Mouse (Mus musculus) thymus, postnatal 14 days (tissue): ENCODE results near the gene Bst1.

ENCODE experiments used
- DNase-seq: peaks from one replicate; pipeline ENCODE4 v3.0.0; 2021

Gene Bst1

GRCm38 (mm10) chr5:43818695-43819094 is at the start of gene Bst1:
TSS of gene Bst1 (plus strand) at chr5:43818885.
- DNase-seq, result no peak

DNA sequence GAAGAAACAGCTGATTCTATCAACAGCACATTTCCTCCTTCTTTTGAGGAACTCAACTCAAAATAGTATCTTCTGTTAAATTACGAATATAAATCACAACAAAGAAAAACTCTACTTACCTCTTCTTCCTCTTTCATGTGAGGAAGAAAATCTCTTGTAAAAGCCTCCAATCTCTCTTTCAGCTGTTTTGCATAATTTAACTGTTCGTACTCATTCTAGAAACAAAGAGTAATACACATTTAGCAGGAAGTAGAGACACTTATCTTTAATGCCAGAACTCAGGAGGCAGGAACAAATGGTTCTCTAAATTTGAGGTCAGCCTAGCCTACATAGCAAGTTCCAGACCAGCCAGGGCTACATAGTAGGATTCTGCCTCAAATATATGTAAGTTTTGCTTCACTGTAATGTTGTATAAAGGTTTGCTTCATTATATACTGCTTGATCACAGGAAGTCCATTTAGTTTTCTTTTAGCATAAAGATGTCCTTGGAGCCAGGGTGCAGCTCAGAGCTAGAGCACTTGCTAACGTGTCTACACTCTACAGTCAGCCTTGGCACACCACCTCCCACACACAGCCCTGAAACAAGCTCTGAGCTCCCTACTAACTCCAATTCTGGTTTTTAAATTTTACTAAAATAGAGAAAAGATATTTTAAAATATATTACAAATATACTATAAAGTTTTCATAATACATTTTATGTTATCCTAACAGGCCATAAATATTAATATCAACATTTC is 47.9 kb upstream of the Bst1 start:
- no peak for DNase-seq

DNA sequence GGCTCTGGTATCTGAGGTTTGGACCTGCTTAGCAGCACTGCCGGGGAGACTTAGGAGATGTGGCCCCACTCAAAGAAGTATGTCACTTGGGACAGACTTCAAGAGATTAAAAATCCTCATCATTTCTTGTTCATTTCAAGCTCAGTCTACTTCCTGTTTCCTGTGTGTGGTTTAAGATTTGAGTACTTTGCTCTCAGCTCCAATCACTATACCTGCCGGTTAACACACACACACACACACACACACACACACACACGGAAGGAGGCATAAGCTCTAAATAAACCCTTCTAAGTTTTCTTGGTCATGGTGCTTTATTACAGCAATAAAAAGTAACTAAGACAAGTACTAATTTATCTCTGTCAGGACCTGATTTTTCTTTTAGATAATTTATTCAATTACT is 47.1 kb upstream of the Bst1 start:
- DNase-seq, result peak; percentile 35

DNA sequence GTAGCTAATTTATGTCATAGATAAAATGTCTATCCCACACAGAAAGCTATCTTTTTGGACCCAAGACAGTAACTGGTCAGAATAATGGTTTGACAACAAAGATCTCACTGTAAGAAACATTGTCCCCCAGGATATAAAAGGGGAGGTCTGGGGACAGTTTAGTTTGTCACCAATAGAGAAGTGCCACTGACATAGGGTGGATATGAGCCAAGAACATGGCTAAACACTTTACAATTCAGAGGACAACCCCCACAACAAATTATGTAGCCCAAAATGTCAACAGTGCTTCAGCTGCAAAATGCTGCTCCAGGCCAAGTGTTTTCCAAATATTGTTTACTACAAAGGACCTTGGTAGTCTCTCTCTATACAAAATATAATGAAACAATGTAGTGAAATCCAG is 42.3 kb upstream of the Bst1 start:
- DNase-seq, result no peak

- no peak for DNase-seq
These were observed 41.7 kb upstream of the Bst1 start for GRCm38 (mm10) chr5:43776993-43777392.

DNA sequence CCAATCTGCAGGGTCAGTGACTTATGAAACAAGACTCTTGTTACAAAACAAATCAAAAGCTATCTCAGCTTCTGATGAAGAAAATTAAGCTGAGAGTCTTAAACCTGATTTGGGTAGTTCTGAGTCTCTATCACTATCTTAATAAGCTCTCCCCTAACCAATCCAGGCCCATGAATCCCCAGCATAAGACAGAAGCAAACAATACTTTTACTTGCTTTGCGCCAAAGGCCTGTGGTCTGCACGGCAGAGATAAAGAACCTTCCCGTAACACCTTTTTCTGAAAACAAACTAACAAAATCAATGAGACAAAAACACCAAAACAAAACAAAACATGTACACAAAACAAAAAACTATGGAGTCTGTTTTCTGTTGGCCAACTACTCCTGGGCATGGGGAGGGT is 40.1 kb upstream of the Bst1 start:
- no peak for DNase-seq

- peak; percentile 50 for DNase-seq
These were observed 37.2 kb upstream of the Bst1 start for GRCm38 (mm10) chr5:43781423-43781976.

DNA sequence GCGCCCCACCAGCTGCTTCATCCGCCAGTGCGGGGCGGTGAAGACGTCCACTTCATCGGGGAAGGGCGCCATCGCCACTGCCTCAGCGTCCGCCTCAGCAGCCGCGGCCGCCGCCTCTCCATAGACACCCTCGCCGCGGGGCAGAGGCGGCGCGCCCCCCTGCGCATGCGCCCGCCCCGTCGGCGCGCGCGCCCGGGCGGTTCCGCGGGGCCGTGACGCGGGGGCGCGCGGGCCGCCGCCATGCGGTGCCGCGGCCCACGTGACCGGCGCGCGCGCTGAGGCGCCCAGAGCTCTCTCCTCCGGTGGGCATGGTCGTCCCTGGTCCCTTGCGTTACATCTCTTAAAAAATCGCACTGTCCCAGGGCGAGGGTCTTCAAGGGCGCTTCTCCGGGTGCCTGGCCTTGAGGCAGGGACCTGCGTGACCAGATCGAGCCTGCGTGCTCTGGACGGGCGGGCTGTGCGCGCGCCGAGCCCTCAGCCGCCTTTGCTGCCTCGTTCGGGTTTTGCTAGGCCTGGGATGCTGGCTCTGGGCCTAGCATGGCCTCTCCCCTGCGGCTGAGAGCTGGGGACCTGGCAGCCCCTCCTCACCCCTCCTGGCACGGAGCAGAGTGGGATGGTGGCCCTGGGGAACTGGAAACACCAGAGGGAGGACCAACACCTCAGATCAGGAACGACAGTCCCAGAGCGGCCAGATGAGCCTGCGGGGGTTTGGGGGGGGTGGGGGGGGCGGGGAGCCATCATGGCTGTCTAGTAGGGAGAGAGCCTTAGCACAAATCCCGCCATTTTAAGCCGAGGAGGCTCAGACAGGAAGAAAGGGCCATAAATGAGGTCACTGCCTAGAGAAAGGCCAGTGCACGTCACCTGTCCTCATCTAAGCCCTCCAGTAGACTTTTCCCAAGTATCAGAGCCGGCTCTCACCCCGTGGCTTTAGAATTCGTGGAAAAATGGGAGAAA is 36.4 kb upstream of the Bst1 start:
- DNase-seq, result peak; percentile 84

DNA sequence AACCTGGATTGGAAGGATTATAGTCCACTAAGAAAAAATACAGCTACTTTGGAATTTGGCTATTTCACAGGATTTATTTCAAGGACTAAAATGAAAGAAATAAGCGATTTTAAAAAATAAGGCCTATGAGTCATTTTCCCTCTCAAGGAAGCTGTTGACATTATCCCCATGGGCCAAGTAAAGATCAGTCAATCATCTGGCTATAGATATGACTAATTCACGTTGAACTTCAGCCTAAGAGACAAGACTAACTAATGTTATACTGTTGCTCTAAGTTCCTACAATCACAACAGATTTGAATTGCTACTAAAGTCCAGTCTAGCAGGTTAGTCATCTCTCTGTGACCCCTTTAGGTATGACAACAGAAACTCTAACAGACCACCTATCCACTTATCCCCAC is 34.7 kb upstream of the Bst1 start:
- no peak for DNase-seq

GRCm38 (mm10) chr5:43786607-43787006 is 32.1 kb upstream of the Bst1 start:
- DNase-seq, result no peak

DNA sequence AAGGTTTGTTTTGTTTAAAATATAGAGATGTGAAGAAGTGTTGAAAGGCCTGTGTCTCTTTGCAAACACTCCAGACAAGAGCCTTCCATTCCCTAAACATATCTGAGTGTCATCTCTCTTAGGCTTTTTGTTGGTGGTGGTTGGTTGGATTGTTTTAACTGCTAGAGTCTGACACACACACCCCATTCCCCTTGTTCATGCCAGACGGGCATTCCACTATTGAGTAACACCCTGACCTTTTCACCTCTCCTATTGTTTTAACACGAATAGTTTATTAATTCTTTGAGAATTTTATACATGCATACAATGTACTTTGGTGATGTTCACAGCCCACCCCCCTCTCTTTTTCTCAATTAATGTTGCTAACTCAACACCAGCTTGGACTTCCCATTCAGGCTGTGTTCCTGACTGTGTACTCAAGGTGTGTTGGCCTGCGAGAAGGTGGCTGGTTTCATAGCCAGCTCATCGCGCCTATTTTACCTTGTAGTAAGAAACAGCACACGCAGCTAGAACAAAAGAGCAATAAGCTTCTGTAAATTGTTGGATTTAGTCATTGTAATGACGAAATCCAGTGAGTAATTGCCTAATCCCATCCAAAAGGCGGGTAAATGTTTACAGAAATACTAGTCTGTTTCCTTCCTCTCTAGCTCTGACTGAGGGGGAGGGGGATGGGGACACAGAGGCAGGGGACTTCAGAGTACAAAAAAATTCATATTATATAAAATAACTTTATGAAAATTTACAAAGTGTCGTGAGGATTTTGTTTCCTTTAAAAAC is 30.5 kb upstream of the Bst1 start:
- no peak for DNase-seq

- DNase-seq, result no peak
These were observed 26.3 kb upstream of the Bst1 start for GRCm38 (mm10) chr5:43792354-43792753.

DNA sequence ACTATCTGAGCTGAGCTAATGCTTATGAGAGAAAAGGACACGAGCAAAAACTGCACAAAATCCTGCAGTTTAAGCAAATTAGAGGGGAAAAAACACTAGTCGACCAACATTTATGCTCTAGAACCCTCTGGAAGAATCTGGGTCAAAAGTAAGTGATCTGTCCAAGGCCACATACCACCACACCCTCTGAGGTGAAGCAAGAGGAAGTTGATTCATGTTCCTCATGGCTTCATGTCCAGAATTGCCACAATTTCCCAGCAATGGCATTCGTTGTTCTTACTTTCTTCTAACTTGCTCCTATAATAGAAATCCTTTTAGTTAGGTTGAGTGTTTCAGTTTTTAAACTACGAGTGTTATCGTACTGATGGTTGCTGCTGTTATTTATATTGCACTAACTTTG is 19.2 kb upstream of the Bst1 start:
- no peak for DNase-seq

DNA sequence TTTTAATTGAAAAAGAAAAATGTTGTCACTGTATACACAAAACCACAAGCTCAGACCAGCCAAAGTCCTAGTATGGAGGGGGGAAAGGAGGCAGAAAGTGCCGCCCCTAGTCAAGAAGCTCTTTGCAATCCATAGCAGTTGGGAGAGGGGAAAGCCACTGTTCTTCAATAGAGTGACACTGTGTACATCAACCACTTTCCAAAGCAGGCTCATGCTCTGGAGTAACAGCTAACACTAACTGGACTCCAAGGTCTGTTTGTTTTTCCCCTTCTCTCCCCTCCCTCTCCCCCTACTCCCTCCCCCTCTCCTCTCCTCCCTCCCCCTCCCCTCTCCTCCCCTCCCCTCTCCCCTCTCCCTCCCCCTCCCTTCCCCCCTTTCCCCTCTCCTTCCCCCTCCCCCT is 18.0 kb upstream of the Bst1 start:
- DNase-seq, result no peak

DNA sequence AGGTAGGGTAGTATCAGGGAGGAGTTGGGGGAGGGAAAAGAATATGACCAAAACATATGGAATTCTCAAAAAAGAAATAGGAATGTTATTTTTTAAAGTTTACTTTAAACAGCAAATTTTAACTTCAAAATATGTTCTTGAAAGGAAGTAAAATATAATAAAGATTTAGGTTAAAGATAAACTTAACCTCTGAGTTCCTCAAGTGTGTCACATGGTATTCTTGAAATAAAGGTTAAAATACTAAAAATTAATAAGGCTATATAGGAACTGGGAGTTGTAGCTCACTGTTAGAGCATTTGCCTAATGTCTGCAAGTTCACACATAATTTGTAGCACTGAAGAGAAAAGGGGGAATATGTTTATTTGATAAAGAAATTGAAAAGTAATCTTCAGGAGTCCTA is 17.4 kb upstream of the Bst1 start:
- DNase-seq, result no peak

- no peak for DNase-seq
These were observed 16.9 kb upstream of the Bst1 start for GRCm38 (mm10) chr5:43801798-43802197.

GRCm38 (mm10) chr5:43805401-43805800 is 13.3 kb upstream of the Bst1 start:
- no peak for DNase-seq

GRCm38 (mm10) chr5:43806340-43806739 is 12.3 kb upstream of the Bst1 start:
- DNase-seq, result no peak

- DNase-seq, result no peak
These were observed 11.8 kb upstream of the Bst1 start for GRCm38 (mm10) chr5:43806914-43807313.

- peak; percentile 90 for DNase-seq
These were observed 10.7 kb upstream of the Bst1 start for GRCm38 (mm10) chr5:43807744-43808696.

GRCm38 (mm10) chr5:43810427-43811062 is 8.1 kb upstream of the Bst1 start:
- DNase-seq, result no peak
